Mouse (Mus musculus) v-Abl transformed pro-B cells (cell line): ENCODE measurements around the gene Ciao2a.

Experiments
- in situ Hi-C, 2 experiments: fragments of 400-800 bp; cut with MboI; formaldehyde crosslinking; loops; one replicate each; pipeline ENCODE4 v1.15.1; 2025; ENCODE audit not compliant: unreplicated experiment in 2 of 2

Gene Ciao2a

DNA sequence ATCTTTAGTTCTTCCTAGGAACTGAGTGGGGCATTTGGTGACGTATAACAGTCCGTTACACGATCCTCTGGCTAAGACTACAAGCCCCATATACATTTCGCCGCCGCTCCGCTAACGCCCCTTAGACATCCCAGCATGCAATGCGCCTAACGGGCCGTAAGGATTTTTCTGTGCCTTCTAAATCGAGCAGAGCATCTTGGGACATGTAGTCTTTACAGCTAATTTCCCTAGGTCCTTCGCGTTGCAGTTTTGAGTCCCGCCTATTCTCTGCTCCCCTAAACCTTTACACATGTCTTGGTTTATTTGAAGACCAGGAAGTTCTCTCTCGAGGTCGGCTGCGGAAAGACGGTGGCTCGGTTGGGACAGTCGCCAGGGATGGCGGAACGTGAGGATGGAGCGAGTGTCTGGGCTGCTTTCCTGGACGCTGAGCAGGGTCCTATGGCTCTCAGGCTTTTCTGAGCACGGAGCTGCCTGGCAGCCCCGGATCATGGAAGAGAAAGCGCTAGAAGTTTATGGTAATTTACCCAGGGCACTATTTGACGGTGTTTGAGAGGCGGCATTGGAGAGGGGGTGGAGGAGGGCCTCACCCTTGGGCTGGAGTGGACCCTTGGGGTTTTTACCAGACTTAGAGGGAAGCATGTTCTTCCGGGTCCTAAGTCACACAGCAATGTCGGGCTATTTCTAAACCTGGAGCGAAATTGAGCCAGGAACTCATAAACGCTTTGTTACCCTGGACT is at the start of gene Ciao2a, which contains the start of gene Snx1:
Gene Ciao2a, plus strand, starts transcription at position 156 of the 737 bp plus-strand sequence.
Gene Snx1, minus strand, starts transcription at position 132 of the 737 bp plus-strand sequence.
- in situ Hi-C loops, result loop anchor here in 1 of 2 experiments (25.0 kb wide), 1 partner anchor 586 kb away; the partner anchor contains the start of gene Car12

GRCm38 (mm10) chr9:66078072-66078471 is 48.3 kb upstream of the Ciao2a start:
- in situ Hi-C loops, result no loop called here

DNA sequence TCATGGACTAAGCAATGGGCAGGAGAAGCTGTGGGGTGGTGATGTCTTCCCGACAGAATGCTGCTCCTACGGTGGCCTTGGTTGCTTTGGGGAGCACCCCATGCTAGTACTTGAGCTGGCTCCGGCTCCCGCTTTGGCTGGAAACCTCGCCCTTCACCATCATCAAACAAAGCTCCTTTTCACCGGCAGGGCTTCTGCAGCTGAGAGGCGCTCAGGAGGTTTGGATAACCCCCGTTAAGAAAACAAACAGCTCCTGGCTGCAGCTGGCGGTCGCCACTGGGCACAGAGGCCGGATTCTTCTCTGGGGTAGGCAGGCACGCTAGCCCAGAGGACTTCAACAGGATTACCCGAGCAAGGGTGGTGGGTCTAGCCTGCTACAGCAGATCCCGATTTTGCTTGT is 47.9 kb upstream of the Ciao2a start:
- in situ Hi-C loops, result no loop called here

DNA sequence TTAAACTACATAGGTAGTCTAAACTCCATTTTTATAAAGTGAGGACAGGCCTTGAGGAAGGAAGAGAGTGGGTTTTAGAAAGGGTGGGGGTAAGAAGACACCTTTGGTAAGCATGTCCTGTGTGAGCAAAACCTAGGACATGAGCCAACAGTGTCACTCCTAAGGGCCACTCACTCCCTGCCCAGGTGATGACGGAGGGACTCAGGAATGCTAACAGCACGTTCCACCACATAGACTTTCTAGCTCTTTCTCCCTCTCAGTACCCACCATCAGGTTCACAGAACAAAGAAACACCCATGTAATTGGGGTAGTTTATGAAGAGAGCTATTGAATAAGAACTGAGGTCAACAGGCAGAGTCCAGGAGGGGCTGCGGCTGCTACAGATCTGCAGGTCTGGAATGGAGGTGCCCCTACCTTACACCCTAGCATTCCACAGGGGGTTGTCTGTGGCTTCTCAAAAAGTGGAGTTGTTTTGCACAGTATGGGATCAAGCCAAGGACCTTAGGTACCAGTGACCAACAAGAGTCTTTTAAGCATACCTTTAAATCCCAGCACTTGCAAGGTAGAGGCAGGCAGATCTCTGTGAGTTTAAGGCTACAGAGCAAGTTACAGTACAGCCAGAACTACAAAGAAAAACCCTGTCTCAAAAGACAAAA is 45.5 kb upstream of the Ciao2a start:
- in situ Hi-C loops, result no loop called here

- in situ Hi-C loops, result no loop called here
Measured at GRCm38 (mm10) chr9:66081999-66082398, 44.4 kb upstream of the Ciao2a start.

GRCm38 (mm10) chr9:66084171-66084570 is 42.2 kb upstream of the Ciao2a start:
- in situ Hi-C loops, result no loop called here

GRCm38 (mm10) chr9:66087062-66087461 is 39.3 kb upstream of the Ciao2a start:
- in situ Hi-C loops, result no loop called here

- in situ Hi-C loops, result no loop called here
Measured at GRCm38 (mm10) chr9:66088411-66088810, 38.0 kb upstream of the Ciao2a start.

DNA sequence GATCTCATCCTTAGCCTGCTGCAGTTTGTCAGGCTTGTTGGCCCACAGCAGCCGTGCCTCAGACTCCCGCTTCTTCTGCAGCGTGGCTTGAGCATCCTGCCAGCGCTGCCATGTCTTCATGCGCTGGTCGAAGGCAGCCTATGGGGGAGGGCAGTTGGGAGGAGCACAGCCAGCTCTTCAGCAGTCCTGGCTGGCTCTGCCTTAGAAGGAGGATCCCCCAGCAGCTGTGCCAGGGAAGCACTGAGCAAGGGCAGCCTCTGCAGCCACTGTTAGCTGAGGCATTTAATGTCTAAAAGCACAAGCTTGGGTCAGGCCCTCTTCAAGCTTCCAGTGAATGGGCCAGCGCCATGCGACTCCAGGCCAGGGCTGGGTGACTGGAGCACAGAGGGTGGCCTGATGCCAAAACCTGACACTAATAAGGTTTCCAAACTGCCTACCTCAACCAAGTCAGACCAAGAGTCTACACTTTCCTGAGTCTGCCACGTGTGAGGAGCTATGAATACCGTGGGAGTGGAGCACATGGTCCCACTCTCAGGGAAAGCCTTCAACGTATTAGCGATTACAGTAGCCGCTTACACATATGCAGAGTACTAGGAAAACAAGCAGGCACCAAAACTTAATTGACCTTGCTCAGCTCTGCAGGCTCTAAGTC is 35.7 kb upstream of the Ciao2a start:
- in situ Hi-C loops, result no loop called here

- in situ Hi-C loops, result no loop called here
Measured at GRCm38 (mm10) chr9:66091327-66092231, 34.8 kb upstream of the Ciao2a start.

- in situ Hi-C loops, result no loop called here
Measured at GRCm38 (mm10) chr9:66092664-66093063, 33.7 kb upstream of the Ciao2a start.

DNA sequence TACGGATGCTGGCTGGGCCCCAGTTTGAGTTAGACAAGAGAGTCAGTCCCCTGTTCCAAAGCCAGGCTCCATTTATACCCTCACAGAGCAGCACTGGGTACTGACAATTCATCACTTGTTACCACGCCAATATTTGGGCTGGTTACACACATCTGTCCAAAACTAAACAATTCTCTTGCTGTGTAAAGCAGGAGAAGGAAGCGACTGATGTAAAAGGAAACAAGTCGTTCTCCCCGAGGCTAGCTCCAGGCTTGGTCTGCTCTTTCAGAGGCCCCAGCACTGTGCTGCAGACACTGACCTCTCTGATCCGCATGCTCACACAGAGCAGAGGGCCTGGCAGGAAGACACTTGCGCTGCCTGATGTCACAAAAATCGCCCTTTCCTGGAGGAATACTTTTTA is 24.8 kb upstream of the Ciao2a start:
- in situ Hi-C loops, result no loop called here

DNA sequence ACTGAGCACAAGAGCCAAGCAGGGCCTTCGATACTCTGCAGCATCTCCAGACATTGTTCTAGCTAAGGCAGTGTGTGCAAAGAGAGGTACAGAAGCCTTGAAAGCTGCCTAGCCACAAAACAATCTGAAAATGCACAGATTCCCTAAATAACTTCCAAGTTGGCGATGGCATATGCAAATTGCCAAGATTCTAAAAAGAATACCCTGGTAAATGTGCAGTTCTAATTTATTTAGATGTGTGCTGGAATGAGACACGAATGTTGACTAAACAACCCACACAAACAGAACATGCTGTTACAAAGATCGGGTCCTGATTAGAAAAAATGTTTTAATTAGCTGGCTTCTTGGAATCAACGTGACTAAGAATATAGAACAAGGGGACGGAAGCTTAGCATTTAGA is 23.7 kb upstream of the Ciao2a start:
- in situ Hi-C loops, result no loop called here

DNA sequence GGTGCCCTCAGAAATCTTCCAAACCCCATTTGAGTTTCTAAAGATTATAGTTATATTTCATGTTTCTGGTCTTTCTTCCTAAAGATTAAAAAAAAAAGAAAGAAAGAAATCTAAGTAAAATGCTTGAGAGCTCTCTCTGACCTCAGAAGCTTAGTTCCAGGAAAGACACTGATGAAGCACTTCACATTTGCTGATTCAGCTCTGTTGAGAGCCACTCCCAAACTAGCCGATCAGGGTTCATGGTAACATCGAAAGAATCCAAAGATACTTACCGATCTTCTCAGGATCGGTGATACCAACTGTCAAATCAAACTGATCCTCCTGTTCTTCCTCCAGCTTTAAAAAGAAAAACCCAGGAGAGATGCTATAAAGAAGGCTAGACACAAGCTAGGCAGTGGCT is 21.8 kb upstream of the Ciao2a start:
- in situ Hi-C loops, result no loop called here

GRCm38 (mm10) chr9:66105168-66105567 is 21.2 kb upstream of the Ciao2a start:
- in situ Hi-C loops, result no loop called here

DNA sequence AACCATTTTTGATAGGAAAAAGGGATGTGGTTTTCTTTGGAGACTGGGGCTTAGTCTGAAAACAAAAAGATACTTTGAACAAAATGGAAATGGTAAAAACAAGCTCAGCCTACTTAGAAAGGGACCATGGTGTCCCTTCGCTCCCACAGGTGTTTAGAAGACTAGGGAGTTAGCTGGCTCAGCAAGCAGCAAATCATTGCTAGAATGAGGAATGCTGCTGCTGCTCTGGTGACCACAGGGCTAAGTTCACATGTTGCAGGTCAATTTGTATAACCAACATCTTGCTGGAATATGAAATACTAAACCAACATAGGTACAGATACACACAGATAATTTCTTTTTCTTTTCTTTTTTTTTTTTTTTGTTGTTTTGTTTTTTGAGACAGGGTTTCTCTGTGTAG is 16.8 kb upstream of the Ciao2a start:
- in situ Hi-C loops, result no loop called here

GRCm38 (mm10) chr9:66110126-66110525 is 16.3 kb upstream of the Ciao2a start:
- in situ Hi-C loops, result no loop called here

DNA sequence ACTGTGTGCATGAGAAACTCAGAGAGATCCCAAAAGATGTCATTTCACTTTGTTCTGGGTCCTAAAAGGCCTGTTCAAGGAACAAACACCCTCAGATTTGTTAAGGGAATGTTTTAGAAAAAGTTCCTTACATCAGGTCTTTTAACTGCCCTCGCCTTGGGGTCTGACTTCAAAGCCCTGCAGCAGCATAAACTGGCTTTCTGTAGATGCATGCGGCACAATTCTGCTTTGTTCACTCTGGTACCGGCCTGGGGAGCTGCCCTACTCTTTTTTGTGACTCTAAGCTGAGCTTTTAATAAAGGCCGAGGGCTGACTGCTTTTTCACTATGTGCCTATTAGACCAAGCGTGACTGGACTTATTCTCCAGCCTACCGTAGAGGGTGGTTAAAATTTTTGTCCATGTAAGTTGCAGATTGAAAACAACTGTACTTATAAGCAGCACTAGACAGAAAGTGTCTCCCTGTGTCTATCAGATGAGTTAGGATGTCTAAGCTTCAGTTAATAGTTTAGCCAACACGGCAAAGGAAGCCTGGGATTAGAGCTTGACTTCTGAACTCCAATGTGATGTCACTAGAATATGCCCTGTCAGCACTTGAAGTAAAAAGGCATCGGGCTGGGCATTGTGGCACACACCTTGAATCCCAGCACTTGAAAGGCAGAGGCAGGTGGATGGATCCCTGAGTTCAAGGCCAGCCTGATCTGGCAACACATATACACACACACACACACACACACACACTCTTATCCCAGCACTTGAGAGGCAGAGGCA is 15.6 kb upstream of the Ciao2a start:
- in situ Hi-C loops, result no loop called here

- in situ Hi-C loops, result no loop called here
Measured at GRCm38 (mm10) chr9:66114341-66114740, 12.1 kb upstream of the Ciao2a start.

- in situ Hi-C loops, result no loop called here
Measured at GRCm38 (mm10) chr9:66116890-66117289, 9.5 kb upstream of the Ciao2a start.
